Mouse (Mus musculus) cerebellum, postnatal 14 days (tissue): ENCODE results near the gene Ubr4.
A peak's percentile ranks its signal among the peaks of the same experiment; 100 is the strongest.
"Not testable (repeated sequence)": the region's sequence is repeated elsewhere in the genome, so short reads cannot be mapped to it uniquely, and the experiment has no call there.

ENCODE experiments used
- DNase-seq, 2 experiments: peaks; one replicate each; pipeline ENCODE4 v3.0.0; 2021; ENCODE audit warnings: mixed read lengths in 2 of 2

Ubr4 gene

GRCm38 (mm10) chr4:139360761-139361548, 8.5 kb downstream of the Ubr4 start:
- no peak for DNase-seq

GRCm38 (mm10) chr4:139367336-139367735, 14.9 kb downstream of the Ubr4 start:
- DNase-seq = no peak

- DNase-seq = no peak
These were observed 15.6 kb downstream of the Ubr4 start for GRCm38 (mm10) chr4:139368038-139368437.

DNA sequence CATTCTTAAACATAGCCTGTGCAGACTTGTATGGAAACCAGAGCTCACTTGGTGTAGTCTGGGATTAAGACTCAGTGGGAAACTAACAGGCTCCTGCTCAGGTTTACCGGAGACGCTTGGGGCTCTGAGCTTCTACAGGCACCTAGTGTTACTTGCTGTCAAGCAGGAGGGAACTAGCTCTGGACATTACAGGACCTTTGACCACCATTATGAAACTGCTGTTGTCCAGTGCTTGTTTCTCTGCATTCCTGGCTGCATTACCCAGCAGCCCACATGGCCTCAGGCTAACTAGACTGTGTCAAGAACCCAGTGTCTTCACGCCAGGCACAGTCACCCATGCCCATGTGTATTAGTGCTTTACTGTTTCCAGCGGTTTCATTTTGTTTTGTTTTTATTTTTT, 20.7 kb downstream of the Ubr4 start:
- DNase-seq = no peak

- no peak for DNase-seq
These were observed 21.1 kb downstream of the Ubr4 start for GRCm38 (mm10) chr4:139373531-139373930.

- DNase-seq = peak in 1 of 2 experiments; percentile 16
These were observed 27.3 kb downstream of the Ubr4 start for GRCm38 (mm10) chr4:139379719-139380118.

DNA sequence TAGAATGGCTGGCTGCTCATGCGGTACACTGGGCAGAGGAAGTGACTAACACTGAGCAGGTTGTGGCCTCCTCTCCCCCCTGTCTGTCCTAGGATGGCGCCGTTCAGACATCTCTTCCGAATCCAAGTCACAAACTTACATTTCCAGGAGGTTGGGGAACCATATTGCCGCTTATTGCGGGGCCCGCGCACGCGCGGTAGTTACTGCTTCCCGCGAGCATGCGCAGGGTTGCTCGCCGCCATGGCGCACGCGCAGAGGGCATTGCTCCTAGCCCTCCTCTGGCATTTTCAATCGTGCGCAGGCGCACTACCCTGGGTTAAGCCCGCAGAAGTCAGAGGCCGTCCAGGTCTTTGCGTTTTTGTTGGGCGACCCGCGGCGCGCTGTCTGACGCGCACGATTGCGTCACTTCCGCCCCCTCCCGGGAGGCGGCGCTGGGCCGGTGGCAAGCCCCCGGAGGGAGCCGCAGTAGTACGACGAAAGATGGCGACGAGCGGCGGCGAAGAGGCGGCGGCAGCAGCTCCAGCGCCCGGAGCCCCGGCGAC, 27.9 kb downstream of the Ubr4 start:
- peak; percentile 100 for DNase-seq

- no peak for DNase-seq
These were observed 28.5 kb downstream of the Ubr4 start for GRCm38 (mm10) chr4:139380775-139381451.

DNA sequence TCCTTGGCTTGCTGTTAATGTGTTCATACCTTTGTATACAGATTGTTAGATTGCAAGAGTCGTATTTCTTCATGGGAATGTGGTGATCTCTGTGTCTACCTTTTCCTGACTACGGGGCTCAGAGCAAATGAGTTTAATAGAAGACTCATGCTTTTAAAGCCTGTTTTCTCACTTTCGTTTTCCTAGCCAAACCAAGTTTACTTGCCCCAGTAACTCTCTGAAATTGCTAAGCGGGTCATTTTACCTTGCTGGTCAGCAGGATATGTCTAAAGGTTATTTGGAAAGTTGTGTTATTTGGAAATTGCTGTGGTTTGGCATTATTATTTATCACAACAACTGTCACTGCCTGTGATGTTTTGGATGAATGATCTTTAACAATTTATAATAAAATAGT, 29.0 kb downstream of the Ubr4 start:
- DNase-seq = no peak

GRCm38 (mm10) chr4:139382231-139382630, 29.8 kb downstream of the Ubr4 start:
- no peak for DNase-seq

- DNase-seq = not testable (repeated sequence)
These were observed 33.4 kb downstream of the Ubr4 start for GRCm38 (mm10) chr4:139385841-139386240.

GRCm38 (mm10) chr4:139386869-139387319, 34.5 kb downstream of the Ubr4 start:
- no peak for DNase-seq

- no peak for DNase-seq
These were observed 37.1 kb downstream of the Ubr4 start for GRCm38 (mm10) chr4:139389557-139389956.

DNA sequence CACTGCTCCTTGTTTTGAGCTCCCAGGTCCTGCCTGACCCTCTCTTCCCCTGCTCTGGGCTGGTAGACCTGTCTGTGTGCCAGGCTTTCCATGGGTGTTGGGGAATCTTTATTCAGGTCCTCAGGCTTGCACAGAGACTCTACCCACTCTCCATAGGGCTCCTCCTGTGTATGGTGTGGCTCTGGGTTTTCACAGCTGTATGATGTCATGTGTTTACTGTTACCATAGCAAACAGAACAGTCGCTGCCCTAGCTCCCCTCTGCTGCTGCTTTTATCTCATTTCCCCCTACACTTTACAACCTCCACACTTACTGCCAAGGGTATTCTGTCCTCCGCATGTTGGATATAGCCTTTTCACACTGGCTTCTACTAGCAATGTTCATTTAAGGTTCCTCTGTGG, 43.0 kb downstream of the Ubr4 start:
- no peak for DNase-seq

DNA sequence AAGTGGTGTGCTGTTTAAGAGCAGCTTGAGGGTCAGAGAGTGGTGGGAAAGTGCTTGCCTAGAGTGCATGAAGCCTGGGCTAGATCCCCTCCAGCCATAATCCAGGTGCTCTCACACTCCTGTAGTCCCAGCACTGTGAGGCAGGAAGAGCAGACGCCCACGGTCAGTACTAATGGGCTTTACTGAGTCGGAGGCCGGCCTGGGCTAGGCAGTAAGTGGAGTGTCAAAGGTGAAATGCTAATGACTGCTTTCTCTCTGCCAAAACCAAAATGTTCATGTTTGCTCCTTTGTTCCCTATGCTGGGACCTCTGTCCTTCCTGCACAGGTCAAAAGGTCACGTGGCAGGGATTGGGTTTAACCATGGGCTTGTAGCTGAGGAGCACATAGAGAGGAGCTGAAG, 48.1 kb downstream of the Ubr4 start:
- no peak for DNase-seq

- peak in 1 of 2 experiments; percentile 20 for DNase-seq
These were observed 50.8 kb downstream of the Ubr4 start for GRCm38 (mm10) chr4:139403214-139403613.

- DNase-seq = peak in 1 of 2 experiments; percentile 14
These were observed 58.9 kb downstream of the Ubr4 start for GRCm38 (mm10) chr4:139411351-139411750.

GRCm38 (mm10) chr4:139417868-139418267, 65.5 kb downstream of the Ubr4 start:
- no peak for DNase-seq

DNA sequence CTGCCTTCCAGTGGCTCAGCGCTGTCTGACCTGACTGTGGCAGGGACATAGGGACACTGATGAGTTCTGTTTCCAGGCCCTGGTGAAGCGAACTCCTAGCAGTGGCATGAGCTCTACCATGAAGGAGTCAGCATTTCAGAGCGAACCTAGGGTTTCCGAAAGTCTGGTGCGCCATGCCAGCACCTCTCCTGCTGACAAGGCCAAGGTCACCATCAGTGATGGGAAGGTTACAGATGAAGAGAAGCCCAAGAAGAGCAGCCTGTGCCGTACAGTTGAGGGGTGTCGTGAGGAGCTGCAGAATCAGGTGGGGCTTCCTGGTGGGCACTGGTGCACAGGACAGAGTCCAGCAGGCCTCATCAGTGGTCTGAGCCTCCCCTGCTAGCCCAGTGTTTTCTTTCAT, 69.2 kb downstream of the Ubr4 start:
- no peak for DNase-seq

DNA sequence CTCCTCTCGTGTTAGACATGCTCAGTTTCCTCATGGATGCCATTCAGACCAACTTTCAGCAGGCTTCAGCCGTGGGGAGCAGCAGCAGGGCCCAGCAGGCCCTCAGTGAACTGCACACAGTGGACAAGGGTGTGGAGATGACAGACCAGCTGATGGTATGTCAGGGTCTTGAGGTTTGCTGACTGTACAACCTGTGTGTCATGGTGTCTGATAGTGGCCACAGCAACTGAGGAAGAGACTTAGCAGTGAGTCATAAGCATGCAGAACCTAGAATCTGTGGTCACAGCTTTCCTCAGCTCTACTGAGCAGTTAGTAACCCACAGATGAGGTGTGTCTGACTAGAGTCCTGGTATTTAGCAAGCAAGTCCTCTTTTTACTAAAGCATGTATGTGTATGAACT, 70.0 kb downstream of the Ubr4 start:
- DNase-seq = no peak

DNA sequence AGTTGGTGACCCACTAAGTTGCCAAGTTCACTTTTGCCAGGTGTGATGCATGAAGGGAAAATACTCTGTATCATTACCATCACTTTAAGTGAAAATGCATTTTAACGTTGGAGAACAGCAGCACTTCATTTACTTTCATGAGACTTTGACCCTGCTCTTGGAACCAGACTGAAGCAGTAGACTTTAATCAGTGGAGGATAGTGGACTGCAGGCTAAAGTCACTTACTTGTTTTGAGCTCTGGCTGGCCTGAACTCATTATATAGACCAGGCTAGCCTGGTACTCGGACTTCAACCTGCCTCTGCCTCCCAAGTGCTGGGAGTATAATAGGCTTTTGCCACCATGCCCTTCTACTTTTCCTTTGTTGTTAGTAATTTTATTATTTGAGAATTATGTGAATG, 70.9 kb downstream of the Ubr4 start:
- DNase-seq = no peak

DNA sequence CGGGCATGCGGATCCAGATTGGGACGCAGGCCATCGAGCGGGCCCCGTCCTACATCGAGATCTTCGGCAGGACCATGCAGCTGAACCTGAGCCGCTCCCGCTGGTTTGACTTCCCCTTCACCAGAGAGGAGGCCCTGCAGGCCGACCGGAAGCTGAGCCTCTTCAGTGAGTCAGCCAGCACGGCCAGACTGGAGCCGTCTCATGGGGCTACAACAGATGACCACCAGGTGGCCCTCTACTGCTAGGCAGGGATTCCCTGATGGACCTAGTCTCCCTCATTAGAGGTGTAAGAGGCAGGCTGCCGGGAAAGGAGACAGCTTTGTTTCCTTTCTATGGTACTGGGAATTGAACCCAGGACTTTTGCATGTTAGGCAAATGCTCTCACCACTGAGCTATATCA, 77.8 kb downstream of the Ubr4 start:
- peak; percentile 75 to 84 for DNase-seq

- no peak for DNase-seq
These were observed 78.5 kb downstream of the Ubr4 start for GRCm38 (mm10) chr4:139430891-139431290.
